Mouse (Mus musculus): ENCODE results near the gene Pik3cd.

DNA sequence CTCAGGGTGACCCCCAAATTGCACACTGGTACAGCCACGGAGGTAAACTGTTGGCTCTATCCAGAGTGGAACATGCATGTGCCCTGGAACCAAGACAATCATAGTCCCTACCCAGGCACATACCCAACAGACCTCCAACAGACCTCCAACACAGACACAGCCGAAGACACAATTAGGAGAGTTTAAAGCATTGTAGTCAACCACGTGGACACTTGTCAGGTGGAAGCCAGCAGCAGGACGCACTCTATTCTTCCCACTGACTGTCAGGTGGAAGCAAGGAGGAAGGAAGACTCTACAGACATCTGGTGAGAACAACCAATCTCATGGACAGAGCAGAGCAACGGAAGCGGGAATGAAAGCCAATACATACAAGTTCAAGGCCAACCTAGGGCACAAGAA lies 36.7 kb downstream of the Pik3cd start:
- TF ChIP-seq POLR2A (IDR thresholded peaks at IDR 0.05; ENCODE audit: low read depth, low read length) (no peak), CTCF (IDR thresholded peaks at IDR 0.05; ENCODE audit: borderline replicate concordance, insufficient read depth, low read length) (no peak)

Data from embryonic fibroblast, embryonic 13.5 days (primary cell).